Mouse (Mus musculus) right cerebral cortex, postnatal 10 days (tissue): Measurements from ENCODE around the gene Pelp1.
A peak's percentile ranks its signal among the peaks of the same experiment; 100 is the strongest.

Experiments
- DNase-seq, 2 experiments: peaks; one replicate each; pipeline ENCODE4 v3.0.0; 2021; ENCODE audit warnings: low spot score in 2 of 2

The Pelp1 gene

DNA sequence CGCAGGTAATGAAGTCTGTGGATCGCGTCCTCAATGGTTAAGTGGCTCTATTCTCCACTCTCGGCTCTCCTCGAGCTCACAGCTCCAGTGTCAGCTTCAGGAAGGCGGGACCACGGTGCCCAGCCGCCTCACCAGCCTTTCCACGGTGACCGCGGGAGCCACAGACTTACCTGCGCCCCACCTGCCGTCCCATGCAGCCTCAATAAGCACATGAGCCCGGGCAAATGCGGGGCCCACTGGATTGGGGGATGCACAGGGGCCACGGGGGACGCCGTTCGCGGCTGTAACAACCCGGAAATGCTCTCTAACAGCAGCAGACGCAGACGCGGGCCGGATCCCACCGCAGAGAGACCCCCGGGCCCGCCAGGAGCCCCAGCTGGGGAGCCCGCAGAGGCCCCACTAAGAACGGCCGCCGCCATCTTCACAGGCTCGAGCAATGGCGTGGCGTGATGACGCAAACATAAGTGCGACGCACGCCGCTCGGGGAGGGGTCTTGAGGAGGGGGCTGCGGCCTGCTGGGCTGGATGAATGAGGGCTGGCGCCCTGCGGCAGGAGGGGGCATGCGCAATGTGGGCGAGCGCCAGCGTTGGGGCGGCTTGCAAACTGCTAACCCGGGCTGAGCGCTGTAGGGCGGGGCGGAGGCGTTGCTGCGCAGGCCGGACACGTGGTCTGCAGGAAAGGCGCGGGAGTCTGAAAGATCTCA, at the start of gene Pelp1:
Gene Pelp1, minus strand, starts transcription at position 438 of the 703 bp plus-strand sequence.
- peak; percentile 97 for DNase-seq

DNA sequence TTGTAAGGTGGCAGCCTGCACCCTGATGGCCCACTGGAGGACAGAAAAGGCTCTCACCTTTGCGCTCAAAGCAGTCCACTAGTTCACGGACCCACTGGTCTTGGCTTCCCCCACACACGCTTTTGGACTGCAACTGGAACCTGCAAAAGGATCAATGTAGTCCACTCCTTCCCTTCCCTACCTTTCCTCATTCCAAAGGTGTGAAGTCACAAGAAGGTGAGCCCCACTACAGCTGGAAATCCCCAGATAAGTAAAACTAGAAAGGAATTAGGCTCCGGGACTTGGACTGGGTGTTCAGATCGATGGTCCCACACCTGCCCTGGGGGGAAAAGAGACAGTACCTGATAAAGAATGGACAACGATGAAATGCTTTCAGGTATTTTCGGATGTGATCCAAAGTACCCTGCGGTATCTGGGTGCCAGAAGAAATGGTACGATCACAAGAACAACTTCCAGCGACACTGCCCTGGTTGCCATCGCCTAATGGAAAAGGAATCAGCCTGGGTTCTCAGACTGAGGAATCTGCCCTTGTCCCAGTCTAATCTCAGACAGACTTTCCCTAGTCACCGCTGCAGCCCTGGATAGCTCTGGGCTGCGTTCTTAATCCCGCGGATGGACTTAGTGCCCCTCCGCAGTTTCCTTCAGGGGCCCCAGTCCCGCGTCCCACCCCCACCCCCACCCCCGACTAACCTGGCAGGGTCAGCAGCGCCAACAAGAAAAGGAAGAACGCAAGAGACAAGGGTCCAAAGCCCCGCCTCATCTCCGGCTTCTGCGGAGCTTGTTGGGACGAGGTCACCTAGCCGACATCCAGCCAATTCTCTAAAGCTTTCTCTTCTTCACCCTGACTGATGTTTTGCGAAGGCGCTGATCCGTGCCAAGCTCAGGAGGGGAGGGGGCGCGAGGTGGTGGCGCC, 49.1 kb upstream of the Pelp1 start, which contains the start of gene Zmynd15:
Gene Zmynd15, plus strand, starts transcription at position 746 of the 913 bp plus-strand sequence.
- no peak for DNase-seq

- DNase-seq = no peak
Observed at GRCm38 (mm10) chr11:70453261-70454044, 43.6 kb upstream of the Pelp1 start.

DNA sequence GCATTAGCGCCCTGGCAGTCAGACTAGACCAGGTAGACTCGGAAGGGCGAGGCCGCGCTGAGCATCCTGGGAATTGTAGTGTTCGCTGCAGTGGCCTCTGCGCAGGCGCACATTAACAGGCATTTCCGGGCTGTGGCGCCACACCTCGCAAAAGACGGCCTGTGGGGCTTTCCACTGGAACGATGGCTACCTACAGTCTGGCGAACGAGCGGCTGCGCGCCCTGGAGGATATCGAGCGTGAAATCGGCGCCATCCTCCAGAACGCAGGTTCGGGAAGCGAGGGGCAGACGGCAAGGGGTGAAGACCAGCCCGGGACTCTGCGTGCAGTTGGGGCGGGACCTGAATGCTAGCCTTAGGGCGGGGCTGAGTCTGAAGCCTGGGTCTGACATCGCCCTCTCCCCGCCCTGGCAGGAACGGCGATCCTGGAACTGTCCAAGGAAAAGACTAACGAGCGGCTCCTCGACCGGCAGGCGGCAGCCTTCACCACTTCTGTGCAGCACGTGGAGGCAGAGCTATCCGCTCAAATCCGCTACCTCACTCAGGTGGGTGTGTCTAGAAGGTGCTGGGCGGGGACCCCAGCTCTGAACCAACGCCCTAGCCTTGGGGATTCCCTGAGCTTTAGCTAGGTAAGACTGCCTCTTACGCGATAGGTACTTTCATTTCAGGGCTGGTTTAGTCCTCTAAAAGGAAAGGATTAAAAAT, 42.1 kb upstream of the Pelp1 start, which contains the start of gene Med11:
Gene Med11, plus strand, starts transcription at position 123 of the 702 bp plus-strand sequence.
- peak; percentile 96 for DNase-seq

DNA sequence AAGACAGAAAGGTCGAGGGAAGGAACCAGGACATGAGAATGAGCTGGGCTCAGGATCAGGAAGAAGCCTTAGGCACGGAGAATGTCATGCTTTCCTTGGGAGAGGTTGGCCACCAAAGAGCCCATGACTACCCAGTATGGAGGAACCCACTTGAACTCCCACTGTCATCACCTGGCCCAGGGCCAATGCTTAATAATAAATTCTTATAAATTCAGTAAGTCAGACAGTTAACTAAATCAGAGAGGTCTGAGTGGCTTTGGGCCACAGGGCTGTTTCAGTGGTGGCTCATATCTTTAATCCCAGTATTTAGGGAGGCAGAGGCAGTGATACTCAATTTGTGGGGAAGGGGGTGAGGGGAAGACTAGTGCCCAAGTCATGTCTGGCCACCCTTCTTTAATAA, 41.1 kb upstream of the Pelp1 start:
- no peak for DNase-seq

DNA sequence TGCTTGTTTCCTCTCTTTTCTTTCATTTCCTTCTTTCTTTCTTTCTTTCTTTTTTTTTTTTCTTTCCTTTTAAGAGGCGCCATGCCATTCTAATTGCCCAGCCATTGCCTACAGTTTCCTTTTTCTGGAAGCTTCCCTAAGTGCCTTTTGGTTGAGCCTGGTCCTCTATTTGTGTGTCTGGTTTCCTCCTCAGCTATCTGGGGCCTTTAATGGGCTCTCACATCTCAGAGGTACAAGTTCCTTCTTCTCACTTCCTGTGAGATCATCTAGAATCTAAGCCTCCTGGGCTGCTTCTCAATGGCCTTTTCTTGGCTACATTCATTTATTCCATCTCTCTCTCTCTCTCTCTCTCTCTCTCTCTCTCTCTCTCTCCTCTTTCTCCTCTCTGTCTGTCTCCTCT, 37.5 kb upstream of the Pelp1 start:
- no peak for DNase-seq

GRCm38 (mm10) chr11:70446756-70447155, 36.9 kb upstream of the Pelp1 start:
- no peak for DNase-seq

DNA sequence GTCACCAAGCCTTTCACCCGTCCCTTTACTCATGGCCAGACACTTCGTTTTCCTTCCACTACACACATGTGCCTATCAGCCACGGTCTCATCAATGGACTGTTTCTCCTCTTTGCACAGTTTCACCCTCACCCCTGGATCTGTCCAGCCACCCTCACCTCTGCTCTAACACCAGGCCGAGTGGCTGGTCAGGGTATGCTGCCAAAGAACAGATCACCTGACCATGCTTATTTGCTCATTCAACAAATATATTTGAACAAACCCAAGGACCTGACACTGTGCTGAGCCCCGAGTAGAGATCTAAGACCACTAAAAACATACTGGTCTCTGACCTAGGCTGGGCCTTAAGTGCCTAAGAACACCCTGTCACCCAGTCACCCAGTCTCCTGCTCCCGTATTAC, 34.8 kb upstream of the Pelp1 start:
- DNase-seq = no peak

DNA sequence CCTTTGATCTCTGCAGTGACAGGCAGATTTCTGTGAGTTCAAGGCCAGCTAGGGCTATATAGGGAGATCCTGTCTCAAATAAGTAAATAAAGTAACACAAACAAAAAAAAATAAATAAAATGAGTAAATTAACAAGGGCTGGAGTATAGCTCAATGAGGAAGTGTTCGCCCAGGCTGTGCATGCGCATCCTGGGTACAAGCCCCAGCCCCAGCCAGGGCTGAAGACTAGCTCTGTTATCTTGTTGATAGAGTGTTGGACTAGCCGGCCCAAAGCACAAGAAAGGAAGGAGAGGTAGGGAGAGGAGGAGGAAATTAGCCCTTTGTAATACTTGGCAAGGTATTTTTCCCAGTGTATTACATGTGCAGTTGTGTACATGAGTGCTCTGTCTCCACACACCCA, 34.1 kb upstream of the Pelp1 start:
- no peak for DNase-seq

DNA sequence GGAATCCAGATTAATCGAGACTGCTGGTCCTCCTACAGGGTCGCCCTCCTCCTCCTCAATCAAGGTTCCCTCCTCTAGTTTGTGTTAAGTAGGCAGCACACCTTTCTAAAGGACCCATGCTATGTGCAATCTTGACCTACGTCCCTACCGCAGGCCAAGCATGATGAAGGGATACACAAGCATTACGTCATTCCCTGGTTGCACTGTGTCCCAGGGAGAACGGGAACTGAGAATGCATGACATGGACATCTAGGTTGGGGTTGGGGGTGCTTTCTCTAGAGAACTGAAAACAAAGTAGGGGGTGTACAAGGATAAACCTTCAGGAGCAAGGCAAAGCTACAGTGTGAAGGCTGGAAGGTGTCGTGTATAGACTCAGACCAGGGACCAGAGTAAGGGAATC, 32.1 kb upstream of the Pelp1 start:
- DNase-seq = no peak

DNA sequence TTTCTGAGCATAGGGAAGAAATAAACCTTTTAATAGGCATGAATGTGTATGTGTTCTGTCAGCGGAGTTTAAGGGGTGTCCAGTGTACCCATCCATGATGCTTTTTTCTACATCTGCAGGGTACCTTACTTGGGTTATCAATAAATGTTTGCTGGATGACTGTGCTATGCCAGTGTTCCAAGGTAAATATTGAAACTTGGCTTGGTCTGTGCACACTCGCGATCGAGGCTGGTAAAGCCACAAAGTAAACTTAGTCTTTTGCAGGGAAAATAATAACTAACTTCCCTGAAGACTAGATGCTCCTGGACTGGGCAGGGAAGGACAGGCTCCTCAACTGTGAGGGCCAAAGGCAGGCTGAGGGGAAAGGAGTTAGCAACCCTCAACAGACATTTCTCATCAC, 30.8 kb upstream of the Pelp1 start:
- no peak for DNase-seq

DNA sequence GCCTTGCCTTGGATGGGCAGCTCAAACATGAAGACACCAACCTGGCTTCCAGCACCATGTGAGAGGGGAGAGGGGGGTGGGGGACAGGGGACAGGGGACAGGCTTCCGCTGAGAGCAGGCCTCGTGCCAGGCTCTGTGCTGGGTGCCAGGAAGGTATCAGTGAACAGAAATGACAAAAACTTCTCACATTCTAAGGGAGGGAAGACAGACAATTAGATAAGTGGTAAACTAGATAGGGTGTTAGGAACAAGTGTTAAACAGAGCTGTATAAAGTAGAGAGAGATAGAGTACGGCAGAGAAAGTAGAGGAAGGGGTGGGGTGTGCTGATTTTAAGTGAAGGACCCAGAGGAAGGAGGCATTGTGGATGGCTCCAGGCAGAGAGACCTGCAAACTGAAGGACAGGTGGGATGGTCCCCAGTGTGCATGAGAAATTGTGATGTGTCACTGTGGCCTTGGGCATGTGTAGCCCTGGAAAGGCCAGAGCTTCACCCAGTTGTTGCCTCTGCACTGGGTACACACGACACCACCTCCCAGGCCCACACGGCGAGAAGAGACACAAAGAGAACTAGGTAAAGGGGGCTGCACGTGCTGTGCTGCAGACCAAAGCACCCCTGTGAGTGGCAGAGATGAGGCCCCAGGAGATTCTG, 29.0 kb upstream of the Pelp1 start:
- DNase-seq = no peak

GRCm38 (mm10) chr11:70437426-70437825, 27.6 kb upstream of the Pelp1 start:
- DNase-seq = no peak

DNA sequence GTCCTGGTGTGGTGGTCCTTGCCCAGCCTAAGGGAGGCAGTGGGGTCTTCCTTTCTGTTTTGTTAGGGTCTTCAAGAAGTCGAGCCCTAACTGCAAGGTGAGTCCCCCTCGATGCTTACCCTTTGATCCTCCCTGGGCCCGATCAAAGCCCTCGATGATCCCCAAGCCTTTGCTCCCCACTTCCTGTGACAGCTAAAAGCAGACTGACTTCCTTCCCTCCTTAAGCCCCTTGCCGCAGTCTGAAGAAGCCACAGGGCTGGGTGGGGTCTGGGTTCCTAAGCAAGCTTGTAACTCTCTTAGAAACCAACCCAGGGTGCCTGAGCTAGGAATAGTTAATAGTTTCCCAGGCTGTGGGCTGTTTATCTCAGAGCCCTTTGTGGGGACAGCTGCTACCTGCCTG, 25.6 kb upstream of the Pelp1 start:
- no peak for DNase-seq

DNA sequence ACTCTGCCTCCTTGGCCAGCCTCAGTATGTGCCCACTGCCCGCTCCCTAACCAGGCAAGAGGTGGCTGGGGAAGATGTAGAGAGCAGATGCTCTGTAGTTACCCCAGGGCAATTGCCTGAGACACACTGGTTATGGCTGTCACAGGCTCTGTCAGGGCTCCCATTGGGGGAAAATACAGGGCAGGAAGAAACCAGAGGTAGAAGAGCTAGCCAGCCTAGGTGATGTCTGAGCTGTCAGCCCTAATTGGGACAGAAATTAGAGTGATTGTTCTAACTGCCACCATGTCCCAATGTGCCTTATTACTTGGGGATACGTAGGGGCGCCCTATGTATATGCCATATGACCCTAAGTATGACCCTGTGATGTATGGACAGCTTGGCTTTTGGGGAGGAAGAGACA, 24.1 kb upstream of the Pelp1 start:
- no peak for DNase-seq

- no peak for DNase-seq
Observed at GRCm38 (mm10) chr11:70433569-70433943, 23.7 kb upstream of the Pelp1 start.

DNA sequence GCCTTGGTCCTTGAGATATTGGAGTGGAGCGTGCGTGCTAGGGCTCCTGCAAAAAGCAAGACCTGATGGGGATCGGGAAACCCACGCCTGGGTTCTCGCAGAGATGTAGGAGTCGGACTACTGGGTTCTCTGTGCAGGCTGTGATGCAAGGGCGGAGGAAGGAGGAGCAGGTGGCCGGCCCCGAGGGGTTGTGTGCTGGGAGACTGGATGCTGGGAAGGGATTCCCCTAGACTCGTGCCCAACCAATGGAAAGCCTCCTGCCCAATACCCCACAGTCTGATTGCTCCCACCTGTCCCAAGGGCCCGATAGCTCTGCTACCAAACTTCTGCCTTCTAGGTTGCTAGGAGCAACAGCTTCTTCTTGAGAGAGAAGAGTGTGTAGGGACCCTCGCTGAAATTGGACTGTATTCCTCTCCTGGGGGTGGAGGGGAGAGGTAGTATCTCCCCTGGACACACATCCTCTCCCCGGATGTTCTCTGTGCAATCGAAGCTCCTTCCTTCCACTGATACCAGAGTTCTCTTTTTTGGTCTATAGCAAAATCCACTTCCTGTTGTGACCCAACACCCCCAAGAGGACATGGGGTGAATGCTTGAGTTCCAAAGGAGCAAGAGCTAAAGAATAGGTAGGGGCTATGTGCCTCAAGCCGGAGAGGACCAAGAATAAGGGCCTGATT, 23.2 kb upstream of the Pelp1 start:
- DNase-seq = peak; percentile 68 to 77

DNA sequence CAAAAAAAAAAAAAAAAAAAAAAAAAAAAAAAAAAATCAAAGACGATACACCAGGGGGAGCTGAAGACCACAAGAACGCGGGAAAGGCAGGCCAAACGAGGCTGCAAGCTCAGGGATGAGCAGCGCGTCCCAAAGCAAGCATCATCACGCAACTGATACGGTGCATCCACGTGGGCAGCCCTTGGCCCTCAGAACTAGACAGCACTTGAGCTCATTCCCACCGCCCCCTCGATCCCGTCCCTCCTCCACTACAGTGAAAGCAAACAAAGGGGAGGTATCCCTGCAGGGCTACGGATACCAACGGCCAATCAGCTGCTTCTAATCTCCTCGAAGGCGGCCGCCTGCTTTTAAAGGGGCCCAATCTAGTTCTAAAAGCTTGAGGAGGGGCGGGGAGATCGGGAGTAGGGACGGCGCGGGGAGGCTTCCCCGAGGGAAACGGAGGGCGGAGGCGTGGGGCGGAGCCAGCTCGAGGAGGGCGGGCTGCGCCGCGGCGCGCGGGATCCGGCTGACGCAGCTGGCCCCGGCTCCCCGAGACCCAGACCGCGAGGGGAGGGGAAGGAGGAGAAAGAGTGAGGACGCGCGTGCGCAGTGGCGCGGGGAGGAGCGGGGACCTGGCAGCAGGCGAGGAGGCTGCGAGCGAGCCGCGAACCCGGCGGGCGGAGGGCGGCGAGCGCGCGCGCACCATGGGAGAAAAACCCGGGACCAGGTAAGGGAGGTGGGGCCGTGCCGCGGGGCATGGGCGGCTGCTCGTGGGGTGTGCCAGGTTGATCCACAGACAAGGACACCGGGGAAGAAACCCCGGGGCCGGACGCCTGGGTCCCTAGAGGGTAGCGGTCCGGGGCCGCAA, 22.4 kb upstream of the Pelp1 start, which contains the start of gene Arrb2:
Gene Arrb2, plus strand, starts transcription at position 588 of the 847 bp plus-strand sequence.
- DNase-seq = peak; percentile 98 to 99

- DNase-seq = no peak
Observed at GRCm38 (mm10) chr11:70431574-70431973, 21.7 kb upstream of the Pelp1 start.
